Mouse (Mus musculus) c-Kit-positive CD71-positive TER-119-negative erythroid progenitor cells, embryonic 14.5 days (primary cell): ENCODE measurements at regions not wholly inside any gene's neighbourhood (a gene's known extent, or its start where the extent isn't known, plus 50 kb on each side); places are given as distances from the start of the nearest gene placed in this dataset.
"Not testable (repeated sequence)": the region's sequence is repeated elsewhere in the genome, so short reads cannot be mapped to it uniquely, and the experiment has no call there.

Source experiments
- DNase-seq: peaks from one replicate; pipeline ENCODE4 v3.0.0-alpha.2; 2013; ENCODE audit warnings: low read depth

DNA sequence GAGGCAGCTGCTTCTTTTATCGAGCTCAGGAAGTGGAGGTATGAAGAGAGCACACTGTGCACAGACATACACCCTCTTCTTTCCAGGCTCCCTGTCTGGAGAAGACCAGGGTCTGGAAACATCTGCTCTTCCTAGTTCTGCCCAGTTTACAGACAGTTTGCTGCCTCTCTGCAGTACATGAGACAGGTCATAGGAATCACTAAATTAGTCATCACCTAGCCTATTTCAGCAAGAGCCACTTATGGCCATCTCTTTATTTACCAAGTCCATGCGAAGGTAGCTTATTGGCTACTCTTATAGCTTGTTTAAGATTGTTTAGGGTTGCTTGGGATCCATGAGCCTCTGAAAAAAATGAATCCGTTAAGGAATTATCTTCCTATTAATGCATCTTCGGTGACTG lies 257.9 kb downstream of the Nfkbiz start:
- DNase-seq, result no peak

DNA sequence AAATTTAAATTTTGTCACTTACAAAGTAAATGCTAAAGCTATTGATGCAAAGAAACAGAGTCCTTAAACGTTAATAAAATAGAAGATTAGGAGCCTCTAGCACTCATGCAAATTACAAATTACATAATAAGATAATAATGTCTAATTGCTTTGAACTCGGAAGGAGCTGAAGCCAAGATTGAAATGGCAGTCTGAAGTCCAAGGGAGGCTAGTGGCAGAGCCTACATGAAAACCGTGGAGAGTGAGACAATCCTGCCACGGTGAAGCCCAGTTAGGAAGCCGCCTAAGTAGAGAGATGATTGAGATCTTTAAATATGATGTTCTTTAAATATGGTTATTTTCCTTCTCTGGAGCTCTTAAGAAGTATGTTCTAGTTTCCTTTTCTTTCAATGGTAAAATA lies 260.0 kb downstream of the Nfkbiz start:
- no peak for DNase-seq

DNA sequence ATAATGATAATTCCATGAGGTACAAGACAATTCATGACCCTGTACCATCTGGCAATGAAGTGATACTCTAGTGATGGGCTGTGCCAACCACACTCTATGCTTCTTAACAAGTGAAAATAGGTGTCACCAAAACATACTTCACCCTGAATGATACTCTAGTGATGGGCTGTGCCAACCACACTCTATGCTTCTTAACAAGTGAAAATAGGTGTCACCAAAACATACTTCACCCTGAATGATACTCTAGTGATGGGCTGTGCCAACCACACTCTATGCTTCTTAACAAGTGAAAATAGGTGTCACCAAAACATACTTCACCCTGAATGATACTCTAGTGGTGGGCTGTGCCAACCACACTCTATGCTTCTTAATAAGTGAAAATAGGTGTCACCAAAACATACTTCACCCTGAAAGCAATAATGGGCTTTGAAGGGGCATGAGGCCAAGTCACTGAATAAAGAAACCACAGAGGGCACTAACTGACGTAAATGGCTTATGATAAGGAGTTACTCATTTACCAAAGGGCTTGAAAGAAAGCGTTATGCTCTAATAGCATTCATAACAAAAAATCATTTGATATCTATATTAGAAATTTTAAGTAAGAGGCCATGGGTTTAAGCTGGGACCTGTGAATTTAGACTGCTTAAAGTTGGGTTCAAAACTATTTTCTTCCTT lies 263.0 kb downstream of the Nfkbiz start:
- not testable (repeated sequence) for DNase-seq

DNA sequence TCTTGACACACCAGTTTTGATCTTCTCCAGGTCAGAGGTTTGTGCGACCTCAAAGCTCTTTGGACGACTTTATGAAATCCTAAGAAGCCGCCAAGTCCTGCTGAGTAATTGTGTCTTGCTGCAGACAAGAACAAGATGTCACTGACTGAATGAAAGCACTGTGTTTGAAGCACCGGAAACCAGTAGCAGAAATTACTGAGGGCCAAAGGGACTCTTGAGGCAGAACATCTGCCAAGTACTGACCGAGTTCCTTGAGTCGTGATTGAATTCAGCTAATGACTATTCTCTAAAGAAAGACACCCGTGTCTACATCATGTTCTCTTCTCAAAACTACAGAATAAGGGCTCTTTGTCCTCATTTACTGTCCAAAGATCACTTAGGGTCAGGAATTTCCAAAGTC lies 267.6 kb downstream of the Nfkbiz start:
- DNase-seq, result no peak

DNA sequence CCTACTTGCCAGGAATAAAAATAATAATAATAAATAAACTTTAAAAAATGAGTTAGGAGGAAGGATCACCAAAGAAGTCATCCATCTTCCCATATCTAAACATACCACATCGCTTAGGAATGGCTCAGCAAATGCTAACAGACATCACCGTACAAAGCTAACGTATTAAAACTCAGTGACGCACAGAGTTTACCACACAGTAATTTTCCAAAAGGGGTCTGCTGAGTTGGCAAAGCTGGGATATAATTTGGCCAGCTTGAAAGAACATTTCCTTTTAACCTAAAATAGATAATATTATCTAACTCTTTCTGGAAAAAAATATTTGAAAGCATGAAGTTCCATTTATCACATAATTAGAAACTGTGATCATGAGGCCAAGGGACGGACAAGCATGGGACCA lies 268.6 kb downstream of the Nfkbiz start:
- DNase-seq, result no peak

DNA sequence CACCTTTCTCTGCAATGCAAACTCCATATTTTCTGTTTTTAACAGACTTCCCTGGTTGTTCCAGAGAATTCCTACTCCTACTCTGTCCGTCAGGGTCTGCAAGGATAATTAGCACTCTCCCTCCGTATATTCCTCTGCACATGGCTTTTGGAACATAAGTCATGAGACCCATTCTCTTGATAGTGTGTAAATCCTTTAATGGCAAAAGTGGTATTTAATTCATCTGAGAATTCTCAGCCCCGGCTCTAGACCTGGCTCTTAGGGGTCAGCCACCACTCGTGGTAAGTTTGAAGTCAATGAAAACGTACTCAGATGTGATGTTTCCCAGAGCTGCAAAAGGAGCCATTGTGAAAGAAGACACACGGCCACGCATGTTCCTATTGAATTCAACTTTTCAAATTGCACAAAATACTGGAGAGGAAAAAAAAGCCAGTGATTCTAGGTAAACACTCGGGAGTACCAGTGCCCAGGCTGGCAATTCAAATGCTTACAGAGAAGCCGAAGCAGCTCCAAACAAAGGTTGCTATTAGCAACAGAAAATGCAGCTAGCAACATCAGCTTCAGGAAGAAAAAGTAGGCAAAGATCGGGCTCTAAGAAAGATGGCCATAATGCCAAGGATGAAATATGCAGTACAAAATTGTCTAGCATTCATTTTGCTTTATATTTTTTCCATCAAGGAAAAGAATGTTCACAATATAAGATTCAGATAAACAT lies 258.2 kb upstream of the Zpld1 start:
- no peak for DNase-seq

DNA sequence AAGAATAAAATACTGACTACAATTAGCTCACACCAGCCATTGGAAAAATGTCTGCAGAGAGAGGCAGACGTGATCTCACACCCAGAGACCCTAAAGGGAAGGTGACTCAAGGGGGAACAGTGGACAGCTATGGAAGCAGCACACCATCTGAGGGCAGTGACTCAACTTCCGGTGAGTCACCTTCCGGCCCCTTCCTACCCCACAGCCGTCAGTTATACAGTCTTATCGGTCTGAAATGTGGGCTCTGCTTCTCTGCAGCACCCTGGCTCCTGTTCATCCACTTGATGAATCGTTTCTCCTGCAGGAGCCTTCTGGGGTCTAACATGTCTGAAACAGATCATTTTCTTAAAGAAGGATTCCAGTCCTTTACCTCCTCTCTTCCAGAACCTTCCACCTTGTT lies 257.4 kb upstream of the Zpld1 start:
- DNase-seq, result no peak

DNA sequence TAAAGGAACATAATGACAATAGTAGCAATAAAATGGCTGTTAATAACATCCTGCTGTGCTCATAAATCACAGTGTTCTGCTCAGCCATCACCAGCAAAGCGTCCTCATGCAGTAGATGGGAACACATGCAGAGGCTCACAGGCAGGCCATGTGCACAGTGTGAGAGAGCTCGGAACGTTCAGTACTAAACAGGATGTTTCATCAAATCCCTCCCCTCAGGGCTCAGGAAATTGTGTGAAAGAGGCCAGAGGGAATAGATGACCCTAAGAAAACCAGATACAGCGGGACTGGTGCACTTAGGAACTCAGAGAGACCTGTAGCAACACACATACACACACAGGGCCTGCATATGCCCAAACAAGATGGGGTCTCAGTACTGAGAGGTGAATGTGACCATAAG lies 256.1 kb upstream of the Zpld1 start:
- no peak for DNase-seq

DNA sequence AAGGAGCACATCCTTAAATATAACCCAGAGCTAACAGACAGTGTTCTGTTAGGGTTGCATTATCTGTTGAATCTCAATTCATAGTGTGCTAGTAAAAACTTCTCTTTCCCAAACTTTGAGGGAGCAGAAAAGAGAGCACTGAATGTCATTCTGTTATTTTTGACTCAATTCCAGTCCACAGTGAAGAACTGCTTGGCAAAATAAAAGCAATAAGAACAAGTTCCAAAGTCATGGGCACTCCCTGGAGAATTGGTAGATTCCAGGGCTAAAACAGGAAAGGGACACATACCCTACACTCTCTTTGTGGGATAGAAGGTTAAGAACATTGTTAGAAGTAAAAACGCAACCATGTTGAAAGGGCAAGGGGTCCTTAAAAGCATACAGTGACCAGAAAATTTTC lies 253.6 kb upstream of the Zpld1 start:
- DNase-seq, result no peak

DNA sequence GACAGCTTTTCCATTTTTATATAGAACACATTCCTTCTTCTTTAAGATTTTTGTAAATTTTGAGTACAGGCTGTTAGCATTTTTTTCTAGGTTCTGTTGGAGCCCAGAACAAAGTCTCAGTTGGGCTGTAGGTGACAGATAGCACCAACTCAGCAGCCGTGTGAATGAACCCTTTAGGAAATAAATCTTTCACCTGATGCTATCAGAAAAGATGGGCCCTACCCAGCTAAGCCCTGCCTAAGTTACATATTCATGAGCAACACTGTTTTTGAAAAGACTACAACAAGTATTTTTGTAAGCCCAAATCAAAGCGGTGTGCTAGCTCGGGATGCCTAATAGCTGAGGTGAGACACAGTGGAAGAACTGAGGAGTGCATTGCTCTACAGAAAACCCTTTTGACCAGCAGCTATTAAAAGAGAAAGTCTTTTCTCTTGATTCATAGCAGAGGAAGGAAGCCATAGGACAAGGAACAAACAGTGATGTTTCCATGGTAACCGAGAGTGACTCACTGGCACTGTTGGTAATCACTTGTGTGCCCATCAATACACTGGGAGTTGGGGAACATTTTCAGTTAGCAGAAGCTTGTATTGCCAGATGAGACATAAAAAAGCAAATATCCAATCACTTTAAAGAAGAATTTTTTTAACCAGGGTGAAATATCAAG lies 253.0 kb upstream of the Zpld1 start:
- DNase-seq, result no peak

DNA sequence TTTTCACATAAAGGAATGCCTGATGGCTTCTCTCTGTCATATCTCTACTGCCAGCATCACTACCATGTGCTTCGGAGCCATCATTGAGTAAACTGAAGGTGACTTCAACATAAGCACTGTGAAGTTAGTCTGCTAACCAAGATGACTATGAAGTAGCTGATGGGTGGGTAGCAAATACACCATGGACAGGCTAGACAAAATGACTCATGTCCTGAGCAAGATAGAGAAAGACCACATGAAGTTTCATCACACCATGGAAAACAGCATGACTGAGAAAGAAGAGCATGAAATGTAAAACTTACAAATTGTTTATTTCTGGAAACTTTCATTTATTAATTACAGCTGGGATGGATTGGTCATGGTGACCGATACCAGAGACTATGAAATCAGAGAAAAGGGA lies 249.3 kb upstream of the Zpld1 start:
- no peak for DNase-seq

DNA sequence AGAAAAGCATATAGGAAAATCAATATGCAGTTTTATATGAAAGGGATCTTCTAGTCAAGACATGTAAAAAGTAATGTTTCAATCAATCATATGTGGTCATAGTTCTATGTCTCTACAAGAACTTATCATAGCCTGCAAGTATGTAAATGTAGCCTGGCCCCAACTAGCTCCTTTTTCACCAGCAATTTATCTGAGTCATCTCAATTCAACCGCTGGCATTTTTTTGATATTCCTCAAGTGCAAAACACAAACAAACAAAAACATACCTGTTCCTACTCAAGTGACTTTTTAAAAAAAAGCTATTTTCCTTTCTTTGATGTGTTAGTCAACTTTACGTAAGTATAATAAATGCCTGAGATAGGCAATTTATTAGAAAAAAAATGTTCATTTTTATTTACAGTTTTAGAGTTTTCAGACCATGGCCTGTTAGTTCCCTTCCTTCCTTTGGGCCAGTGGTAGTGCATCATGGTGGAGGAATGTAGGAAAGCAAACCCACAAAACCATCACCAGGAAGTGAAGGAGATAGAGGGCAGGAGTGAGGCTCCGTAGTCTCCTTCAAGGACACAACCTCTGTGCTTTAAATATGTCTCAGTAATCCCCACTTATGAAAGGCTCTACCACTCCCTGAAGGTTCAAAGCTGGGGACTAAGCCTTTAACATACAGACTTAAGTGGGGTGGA lies 242.7 kb upstream of the Zpld1 start:
- DNase-seq, result no peak

DNA sequence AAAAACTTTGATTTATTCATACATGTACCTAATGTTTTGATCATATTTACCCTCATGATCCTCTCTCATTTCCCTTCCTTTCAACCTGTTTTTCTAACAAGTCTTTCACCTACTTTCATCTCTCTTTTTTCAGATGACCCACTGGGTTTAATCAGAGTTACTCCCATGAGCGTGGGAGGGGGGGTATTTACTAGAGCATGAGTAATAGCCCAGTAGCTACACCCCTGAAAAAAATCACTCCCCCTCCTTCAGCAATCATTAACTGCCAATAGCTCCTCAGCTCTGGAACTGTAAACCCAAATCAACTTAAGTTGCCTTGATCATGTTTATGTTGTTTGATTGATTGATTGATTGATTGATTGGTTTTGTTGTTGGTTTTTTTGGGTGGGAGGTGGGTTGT lies 241.4 kb upstream of the Zpld1 start:
- no peak for DNase-seq

DNA sequence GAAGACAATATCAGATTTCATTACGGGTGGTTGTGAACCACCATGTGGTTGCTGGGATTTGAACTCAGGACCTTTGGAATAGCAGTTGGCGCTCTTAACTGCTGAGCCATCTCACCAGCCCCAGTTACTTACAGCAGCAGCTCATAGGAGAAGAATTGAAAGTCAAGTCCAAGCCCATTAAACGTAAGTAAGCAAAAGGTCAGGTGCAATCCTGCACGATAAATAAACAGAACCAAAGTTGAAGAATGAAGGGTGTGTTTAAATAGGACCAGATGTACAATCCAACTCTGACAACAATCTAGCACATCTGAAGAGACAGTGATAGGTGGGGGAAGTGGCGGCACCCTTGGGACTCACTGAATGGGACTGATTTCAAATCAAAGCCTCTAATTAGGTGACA lies 239.8 kb upstream of the Zpld1 start:
- no peak for DNase-seq

DNA sequence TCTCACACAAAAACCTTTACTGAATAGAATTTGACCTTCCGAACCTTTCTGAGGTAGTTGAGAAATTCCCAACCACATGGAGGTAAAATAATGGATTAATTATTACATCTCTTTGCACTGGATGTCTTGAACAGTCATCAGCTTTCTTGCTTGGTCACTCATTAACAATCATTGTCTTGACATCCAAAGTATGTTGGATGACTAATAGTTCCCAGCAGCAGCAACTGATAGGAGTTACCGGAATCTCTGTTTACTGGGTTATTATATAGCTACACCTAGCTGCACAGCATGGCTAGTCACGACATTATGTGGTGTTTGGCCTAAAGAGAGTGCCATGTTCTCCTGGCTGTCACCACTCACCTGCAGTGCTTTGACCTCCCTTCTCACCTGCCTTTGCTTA lies 234.9 kb upstream of the Zpld1 start:
- no peak for DNase-seq

DNA sequence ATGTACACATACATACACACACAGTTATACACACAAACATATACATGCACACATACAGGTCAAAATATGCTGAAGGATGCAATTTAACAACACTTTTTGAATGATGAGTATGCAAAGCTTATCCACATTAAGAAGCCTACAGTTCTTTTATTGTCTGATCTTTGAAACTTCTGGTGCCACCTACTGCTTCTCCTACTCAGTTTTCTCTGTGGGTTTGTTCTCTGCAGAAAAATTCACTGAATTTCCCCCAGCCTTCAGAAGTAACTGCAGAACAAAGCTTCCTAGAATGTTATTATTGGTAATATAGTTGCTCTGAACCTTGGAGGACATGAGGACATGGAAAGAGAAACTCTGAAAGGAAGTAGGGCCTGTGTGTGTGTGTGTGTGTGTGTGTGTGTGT lies 233.1 kb upstream of the Zpld1 start:
- no peak for DNase-seq

DNA sequence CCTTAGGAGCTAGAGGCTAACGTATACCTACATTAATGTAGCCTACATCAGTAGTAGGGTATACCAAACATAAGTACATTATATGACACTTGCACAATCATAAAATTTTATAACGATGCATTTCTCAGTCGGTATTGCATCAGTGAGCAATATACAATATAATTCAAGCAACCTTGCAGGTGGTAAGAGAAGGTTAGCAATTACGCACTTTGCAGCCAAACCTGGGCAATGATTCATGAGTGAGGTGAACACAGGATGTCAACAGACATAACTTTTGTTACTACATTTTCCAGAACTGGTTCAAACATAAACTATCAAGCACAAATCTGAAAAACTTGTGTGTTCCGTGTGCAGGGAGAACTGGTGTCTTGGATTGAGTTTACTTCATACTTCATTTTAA lies 229.9 kb upstream of the Zpld1 start:
- no peak for DNase-seq

DNA sequence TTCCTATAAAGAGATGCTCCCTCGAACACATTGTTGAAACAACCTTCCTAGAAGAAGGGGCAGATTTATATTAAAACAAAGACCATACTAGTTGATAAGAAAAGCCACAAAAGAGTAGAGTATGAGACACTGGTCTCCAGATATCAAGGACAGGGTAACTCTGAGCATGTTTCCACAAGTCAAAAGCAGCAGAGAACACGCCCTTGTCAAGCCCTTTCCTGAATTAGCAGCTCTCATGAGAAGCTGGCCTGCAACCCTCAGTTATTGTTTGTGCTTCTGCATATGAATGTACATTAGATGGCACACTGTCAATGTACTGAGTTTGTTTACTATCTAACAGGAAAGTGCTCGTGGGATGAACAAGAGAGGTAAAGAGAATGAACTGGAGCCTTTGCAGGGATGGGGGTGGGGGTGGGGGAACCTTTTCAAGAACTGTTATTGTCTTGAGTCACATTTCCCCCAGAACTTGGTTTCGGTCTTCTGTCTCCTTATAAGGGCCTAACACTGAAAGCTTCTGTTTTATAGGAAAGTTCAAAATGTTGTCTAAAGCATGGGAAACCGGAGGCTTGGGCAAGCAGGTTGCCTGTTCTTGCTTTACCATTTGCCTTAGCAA lies 228.6 kb upstream of the Zpld1 start:
- no peak for DNase-seq

DNA sequence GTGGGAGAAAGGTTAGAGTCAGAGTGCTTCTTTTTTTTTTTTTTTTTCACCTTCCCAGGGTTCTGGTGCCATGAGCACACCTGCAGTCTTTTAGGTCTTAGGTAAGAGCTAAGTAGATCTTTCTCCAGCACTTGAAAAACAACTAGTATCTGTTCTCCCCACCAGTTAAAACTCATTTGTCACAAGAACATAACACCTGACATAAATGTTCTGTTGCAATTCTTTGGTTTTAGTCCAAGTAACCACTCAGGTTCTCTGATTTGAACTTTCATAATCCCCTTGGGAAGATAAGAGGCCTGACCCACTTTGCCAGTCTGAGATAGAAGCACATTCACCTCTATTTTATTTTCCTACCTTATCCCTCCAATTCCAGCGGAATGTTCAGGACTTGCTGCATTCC lies 225.5 kb upstream of the Zpld1 start:
- no peak for DNase-seq

DNA sequence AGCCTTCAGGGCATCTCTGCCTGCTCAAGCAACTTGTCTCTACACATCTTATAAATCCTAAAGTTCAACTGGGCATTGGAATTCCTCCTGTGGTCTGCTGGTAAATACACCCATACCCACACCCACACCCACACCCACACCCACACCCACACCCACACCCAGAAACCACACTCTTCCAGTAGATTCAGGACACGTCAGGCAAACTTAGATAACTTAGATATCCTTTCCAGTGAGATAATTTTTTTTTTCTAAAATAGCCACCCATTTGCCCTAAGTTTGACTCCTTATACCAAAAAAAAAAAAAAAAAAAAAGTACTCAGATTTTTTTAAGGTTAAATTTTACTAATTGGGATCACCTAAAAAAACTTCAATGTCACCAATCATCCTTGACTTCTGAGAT lies 224.5 kb upstream of the Zpld1 start:
- DNase-seq, result no peak

DNA sequence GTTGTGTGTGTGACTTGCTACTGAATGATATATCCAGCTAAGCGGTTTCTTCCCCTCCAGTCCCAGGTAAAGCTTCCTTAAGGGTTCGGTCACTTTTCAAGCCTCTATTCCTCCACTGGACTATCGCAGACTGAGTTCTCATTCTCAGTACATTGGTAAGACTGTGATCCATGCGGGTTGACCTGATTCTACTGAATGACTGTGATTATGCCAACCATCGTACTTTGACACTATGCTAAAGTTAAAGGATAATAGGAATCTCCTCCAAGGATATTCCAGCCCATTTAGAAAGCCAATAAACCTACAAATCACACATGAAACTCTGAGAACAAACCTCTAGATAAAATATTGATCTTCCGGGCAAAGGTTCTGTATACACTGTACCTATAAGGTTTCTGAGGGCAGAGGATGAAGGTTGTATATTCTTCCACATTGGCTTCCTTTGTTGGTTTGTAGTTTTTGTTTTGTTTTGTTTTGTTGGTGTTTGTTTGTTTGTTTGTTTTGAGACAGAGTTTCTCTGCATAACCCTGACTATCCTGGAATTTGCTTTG lies 223.7 kb upstream of the Zpld1 start:
- no peak for DNase-seq

DNA sequence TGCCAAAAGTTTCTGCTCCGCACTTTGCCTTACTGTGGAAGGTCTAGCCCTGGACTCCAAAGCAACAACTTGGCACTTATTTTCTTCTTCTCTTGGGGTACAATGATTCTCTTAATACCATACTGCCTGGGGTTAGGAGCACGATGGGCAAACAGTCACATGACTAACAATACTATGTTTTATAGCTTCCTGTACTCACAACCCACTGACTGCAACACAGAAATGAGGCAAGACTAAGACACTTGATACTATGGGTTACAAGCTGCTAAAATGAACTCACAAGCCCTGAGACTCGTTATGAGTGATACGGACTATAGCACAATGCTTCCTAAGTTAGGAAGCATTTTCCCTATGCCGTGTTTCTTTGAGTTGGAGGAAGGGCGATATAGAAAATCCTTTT lies 222.3 kb upstream of the Zpld1 start:
- no peak for DNase-seq
